Mouse (Mus musculus): ENCODE data around the gene Upk2.

GRCm38 (mm10) chr9:44487441-44487840, 32.7 kb upstream of the Upk2 start:
- TF ChIP-seq NELFE (IDR thresholded peaks at IDR 0.05; ENCODE audit: low read depth, low read length) = no peak
- no peak for TF ChIP-seq BHLHE40 (IDR thresholded peaks at IDR 0.05; ENCODE audit: low read depth, low read length)
- no peak for TF ChIP-seq POLR2A (IDR thresholded peaks at IDR 0.05; ENCODE audit: low read depth, low read length)
- TF ChIP-seq SIN3A (IDR thresholded peaks at IDR 0.05; ENCODE audit: low read length) = no peak
- no peak for TF ChIP-seq CTCF (conservative IDR thresholded peaks at IDR 0.05 in 1 of 2, IDR thresholded peaks at IDR 0.05 in 1 of 2; ENCODE audit: low read depth in 2 of 2, low read length in 2 of 2)
- TF ChIP-seq ETS1 (conservative IDR thresholded peaks at IDR 0.05; ENCODE audit: low read depth, low read length) = no peak
